Mouse (Mus musculus): ENCODE measurements around the gene Pou3f1. TPM values are rescaled to one million over a fixed set of nuclear protein-coding genes. Genes with fewer than 3 reads are reported as not detected.

Pou3f1 gene
- polyA plus RNA-seq (2021; fragmentation: Nextera tagmentation): 3.9 and 5.1 TPM in 2 replicates
- long read RNA-seq, experiment 1, partial matches to known transcripts: 0 of 2 reads
- long read RNA-seq, experiment 1, other reads (novel, unspliced or antisense): 0 of 2 reads
- long read RNA-seq, experiment 2, transcript Pou3f1-201 (1 exons, 3,849 nt): major isoform, 13 of 13 reads
- long read RNA-seq, experiment 2, partial matches to known transcripts: 0 of 13 reads
- long read RNA-seq, experiment 2, other reads (novel, unspliced or antisense): 0 of 13 reads

GRCm38 (mm10) chr4:124656518-124656853 is at the start of gene Pou3f1:
TSS of gene Pou3f1 (plus strand) at chr4:124656807.

GRCm38 (mm10) chr4:124610703-124611102 is 45.9 kb upstream of the Pou3f1 start, which contains the start of gene 3100002H09Rik:
TSS of gene 3100002H09Rik (minus strand) at chr4:124610803.

GRCm38 (mm10) chr4:124693135-124693894 is 36.7 kb downstream of the Pou3f1 start, which contains the start of gene Utp11:
TSS of gene Utp11 (minus strand) at chr4:124693600.

GRCm38 (mm10) chr4:124700248-124700971 is 43.8 kb downstream of the Pou3f1 start, which contains the start of gene Fhl3:
TSS of gene Fhl3 (plus strand) at chr4:124700701.

Other genes starting within 250 kb of the Pou3f1 start
- not detected in 2 replicates for gene 3100002H09Rik, start 46.0 kb upstream of the Pou3f1 start, polyA plus RNA-seq (2021; fragmentation: Nextera tagmentation)
- gene Utp11, start 36.8 kb downstream of the Pou3f1 start, polyA plus RNA-seq (2021; fragmentation: Nextera tagmentation): 30.2 and 34.0 TPM in 2 replicates
- gene Fhl3, start 43.9 kb downstream of the Pou3f1 start, polyA plus RNA-seq (2021; fragmentation: Nextera tagmentation): 0.60 and 0.63 TPM in 2 replicates
- 39.4 and 41.9 TPM in 2 replicates for gene Sf3a3, start 58.0 kb downstream of the Pou3f1 start, polyA plus RNA-seq (2021; fragmentation: Nextera tagmentation)
- gene Inpp5b, start 85.0 kb downstream of the Pou3f1 start, polyA plus RNA-seq (2021; fragmentation: Nextera tagmentation): 5.7 and 6.1 TPM in 2 replicates
- 10.3 and 13.4 TPM in 2 replicates for gene Mtf1, start 145.3 kb downstream of the Pou3f1 start, polyA plus RNA-seq (2021; fragmentation: Nextera tagmentation)
- 5.0 and 49.2 TPM in 2 replicates for gene Yrdc, start 193.9 kb downstream of the Pou3f1 start, polyA plus RNA-seq (2021; fragmentation: Nextera tagmentation)
- 84.5 and 117 TPM in 2 replicates for gene 1110065P20Rik, start 194.4 kb downstream of the Pou3f1 start, polyA plus RNA-seq (2021; fragmentation: Nextera tagmentation)
- gene Maneal, start 205.4 kb downstream of the Pou3f1 start, polyA plus RNA-seq (2021; fragmentation: Nextera tagmentation): 8.9 and 11.2 TPM in 2 replicates
- gene Epha10, start 224.1 kb downstream of the Pou3f1 start, polyA plus RNA-seq (2021; fragmentation: Nextera tagmentation): 2.3 and 7.8 TPM in 2 replicates

Data from left cerebral cortex, adult 6 months (tissue).